21 mouse cellular contexts compared by ENCODE assay signal in genomic region chr9:25246508-25246907, GRCm38 (mm10). TPM values are rescaled to one million over a fixed set of nuclear protein-coding genes. Genes with fewer than 3 reads are reported as not detected.
A peak's percentile ranks its signal among the peaks of the same experiment; 100 is the strongest.
DNase-seq lines count a peak whose midpoint lies in the region; ATAC-seq and TF ChIP-seq lines count a peak whose summit lies in the region.
"Had no signal": no experiment of that assay in that cellular context is flagged by ENCODE, and none has a peak within 500 bp of the region (broad histone marks: within the 10 kb centered on the region; RNA-seq: fewer than 3 reads in every experiment).

No protein-coding gene starts in this region.

- intact Hi-C loops in left cerebral cortex, adult 2 months (cut with DNase I) = no loop called here

- ATAC-seq in heart, embryonic 16.5 days (replicated peaks; ENCODE audit: extremely low read depth, insufficient read depth, low FRiP score) = no peak
- no peak for ATAC-seq in CD4-positive, CD25-positive, alpha-beta regulatory T cell, adult 4 months
- ATAC-seq: forebrain, embryonic 15.5 days; hindbrain, embryonic 16.5 days; inflammation-experienced regulatory T-cells, adult 6 months had no signal

- H3K9ac ChIP-seq in heart, embryonic 16.5 days (ENCODE audit: low read length) = no peak overlapping the region
- H3K9ac ChIP-seq: embryonic facial prominence, embryonic 12.5 days; forebrain, embryonic 15.5 days; hindbrain, embryonic 12.5 days had no signal

- no peaks in the 10 kb centered on the region for H3K27me3 ChIP-seq in heart, embryonic 16.5 days (ENCODE audit: control insufficient read depth, insufficient read depth, low read length)
- H3K27me3 ChIP-seq: embryonic facial prominence, embryonic 12.5 days; forebrain, embryonic 15.5 days; hindbrain, embryonic 12.5 days had no signal

- TF ChIP-seq CTCF in left cerebral cortex, adult 2 months (IDR thresholded peaks at IDR 0.05) = no peak
- TF ChIP-seq CTCF in lung, adult 2 months (IDR thresholded peaks at IDR 0.05; ENCODE audit: insufficient read depth, low read length) = no peak

- H3K4me3 ChIP-seq in heart, embryonic 16.5 days (ENCODE audit: low read length) = no peak overlapping the region
- H3K4me3 ChIP-seq in left cerebral cortex, adult 2 months = no peak overlapping the region
- H3K4me3 ChIP-seq in lung, adult 2 months (replicated peaks; ENCODE audit: extremely low read depth, low read depth, low read length) = no peak overlapping the region
- H3K4me3 ChIP-seq: embryonic facial prominence, embryonic 12.5 days; forebrain, embryonic 15.5 days; heart, embryonic 10.5 days; hindbrain, embryonic 12.5 days had no signal

- 78% methylated on average over 3 of the region's 3 CpGs for WGBS in heart, embryonic 16.5 days
- WGBS in lung, adult 2 months = 47% methylated on average over 3 of the region's 3 CpGs

- no peaks in the 10 kb centered on the region for H3K9me3 ChIP-seq in heart, embryonic 16.5 days (replicated peaks; ENCODE audit: control insufficient read depth, low read length)
- H3K9me3 ChIP-seq: embryonic facial prominence, embryonic 12.5 days; forebrain, embryonic 15.5 days; G1E; heart, embryonic 10.5 days; hindbrain, embryonic 12.5 days had no signal

- no peak for TF ChIP-seq POLR2A in lung, adult 2 months (IDR thresholded peaks at IDR 0.05; ENCODE audit: borderline replicate concordance, extremely low read depth, low read depth, low read length)

- peaks cover 12% of the 10 kb centered on the region for H3K4me1 ChIP-seq in heart, embryonic 16.5 days (ENCODE audit: control insufficient read depth, insufficient read depth, low read length)
- peaks cover 17% of the 10 kb centered on the region for H3K4me1 ChIP-seq in lung, adult 2 months (ENCODE audit: control insufficient read depth, insufficient read depth, low read length)
- H3K4me1 ChIP-seq: embryonic facial prominence, embryonic 12.5 days; hindbrain, embryonic 12.5 days had no signal

- H3K27ac ChIP-seq in heart, embryonic 16.5 days (ENCODE audit: low read length) = peak overlapping the region; percentile 55
- peak overlapping the region; percentile 67 for H3K27ac ChIP-seq in left cerebral cortex, adult 2 months
- H3K27ac ChIP-seq: embryonic facial prominence, embryonic 12.5 days; forebrain, embryonic 15.5 days; heart, embryonic 10.5 days; hindbrain, embryonic 12.5 days had no signal

- H3K4me2 ChIP-seq in heart, embryonic 16.5 days (ENCODE audit: low read depth, low read length) = no peak overlapping the region
- H3K4me2 ChIP-seq: embryonic facial prominence, embryonic 12.5 days; forebrain, embryonic 15.5 days; hindbrain, embryonic 12.5 days had no signal

- H3K36me3 ChIP-seq in heart, embryonic 16.5 days (ENCODE audit: control insufficient read depth, insufficient read depth) = no peaks in the 10 kb centered on the region
- H3K36me3 ChIP-seq: embryonic facial prominence, embryonic 12.5 days; forebrain, embryonic 15.5 days; heart, embryonic 10.5 days; hindbrain, embryonic 12.5 days had no signal

- DNase-seq in heart, adult 9 months (ENCODE audit: low spot score in 2 of 2) = no peak
- no peak for DNase-seq in left cerebral cortex, adult 2 months (ENCODE audit: extremely low spot score in 1 of 2, low spot score in 2 of 2)
- DNase-seq in left cerebral cortex, adult 18-20 months (ENCODE audit: low spot score in 2 of 2) = no peak
- DNase-seq in lung, postnatal 36 days = peak; percentile 28
- no peak for DNase-seq in lung, adult 2 months
- DNase-seq: adrenal gland, adult 8-10 months; adrenal gland, postnatal 36 days; cerebellum, adult 11 months; cerebellum, adult 8-10 months; cerebellum, postnatal 14 days; gastrocnemius, postnatal 25 days; heart, postnatal 4 days had no signal

RNA-seq across cellular contexts. Expression of gene Sept7, which starts 5.7 kb away (rescaled TPM):
- 228 and 273 TPM in 2 replicates for polyA plus RNA-seq in heart, embryonic 16.5 days (2015; fragmentation: Nextera tagmentation; extraction: Ambion mirVana)
- 100 to 1,000 TPM; 349 to 384 TPM for total RNA-seq in left cerebral cortex, adult 2 months (2021)
- 100 to 1,000 TPM; 360 to 378 TPM for total RNA-seq in left cerebral cortex, adult 18-20 months (2021)
- 10.3 and 21.3 TPM in 2 replicates for polyA plus RNA-seq in lung, adult 2 months (2012; rRNA removed)
- 100 to 1,000 TPM; 401 to 415 TPM for polyA plus RNA-seq in CD4-positive, CD25-positive, alpha-beta regulatory T cell, adult 4 months (2017; shearing (Covaris generic))

Comparison
In these comparisons a context has a peak if more than half of its experiments do, and no peak if none do; other contexts are left out.
1. RNA of gene Sept7, which starts 5.7 kb away (polyA plus RNA-seq): 401 to 415 TPM in CD4-positive, CD25-positive, alpha-beta regulatory T cell, adult 4 months and 228 to 273 TPM in heart, embryonic 16.5 days; 10.3 to 21.3 TPM in lung, adult 2 months; every median in the first group is over 10 times any median in the second.